Mouse (Mus musculus) spleen, adult 2 months (tissue): ENCODE data around the gene Ubl5.

ENCODE experiments used
- CTCF ChIP-seq: fragments of 200-500 bp; IDR thresholded peaks from 2 replicates; pipeline ENCODE4 v1.5.1; 2011; ENCODE audit warnings: mild to moderate bottlenecking, inconsistent platforms; ENCODE audit not compliant: insufficient read depth, insufficient read length, insufficient replicate concordance; ENCODE audit errors: extremely low read depth
- POLR2A ChIP-seq: fragments of 200-500 bp; IDR thresholded peaks from 2 replicates; pipeline ENCODE4 v1.6.1; 2011; ENCODE audit warnings: low read depth, low read length, inconsistent platforms

GRCm38 (mm10) chr9:20685081-20685861 is 42.6 kb downstream of the Ubl5 start:
- no peak for TF ChIP-seq CTCF
- no peak for TF ChIP-seq POLR2A
